Mouse (Mus musculus): Measurements from ENCODE around the gene Myof.

Gene Myof

DNA sequence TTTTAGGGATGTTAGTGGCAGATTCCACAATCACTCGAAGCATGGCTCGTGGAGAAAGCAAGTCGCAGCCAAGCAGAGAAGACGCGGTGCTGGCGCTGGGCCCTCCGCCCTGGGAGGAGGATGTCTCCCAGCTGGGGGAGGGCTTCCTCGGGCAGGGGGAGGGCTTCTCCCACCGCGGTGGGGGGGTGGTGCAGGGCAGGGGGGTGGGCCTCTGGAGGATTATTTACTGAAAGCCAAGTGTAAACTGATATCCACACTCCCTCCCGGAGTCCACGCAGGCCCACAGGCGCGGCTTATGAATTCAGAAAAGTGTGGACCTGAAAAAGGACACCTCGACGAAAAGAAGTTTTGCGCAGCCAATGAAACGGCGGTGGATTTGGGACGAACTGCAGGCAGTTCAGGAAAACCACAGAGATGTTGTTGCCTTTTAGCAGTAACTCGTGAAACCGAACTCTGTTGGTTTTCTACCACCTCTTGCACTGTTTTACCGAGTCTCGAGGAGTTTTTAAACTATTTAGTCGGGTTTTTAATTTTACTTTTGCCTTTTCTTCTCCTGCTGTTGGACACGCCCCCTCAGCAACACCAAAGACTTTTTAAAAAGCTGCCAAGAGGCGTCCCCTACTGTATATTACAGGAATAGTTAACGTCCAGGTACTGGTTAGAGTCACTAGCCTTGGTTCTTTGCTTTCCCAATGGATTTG lies at the start of gene Myof:
Myof (minus strand) TSS at position 297 of the 701 bp plus-strand sequence.
- peak; percentile 50 for DNase-seq

DNA sequence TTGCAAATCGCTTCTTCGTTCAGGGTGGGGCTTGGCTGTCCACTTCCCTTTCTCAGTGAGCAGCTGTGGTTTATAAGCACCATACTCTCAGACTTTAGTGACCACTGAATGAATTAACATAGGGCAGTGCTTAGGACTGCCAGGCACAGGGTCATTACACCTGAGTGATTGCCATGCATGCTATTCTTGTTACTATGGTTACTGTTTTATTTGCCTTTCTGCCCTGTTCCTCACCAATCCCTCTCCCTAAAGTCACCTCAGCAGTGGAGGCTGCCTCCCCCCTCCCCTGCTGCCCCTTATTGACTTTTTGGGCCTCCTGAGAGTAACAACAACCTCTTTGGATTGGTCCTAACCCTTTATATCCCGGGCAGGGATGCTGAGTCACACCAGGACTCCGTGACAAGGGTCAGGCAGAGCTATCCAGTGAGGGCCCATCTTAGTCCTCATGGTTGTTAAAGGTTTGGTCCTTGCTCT lies 48.2 kb upstream of the Myof start:
- DNase-seq = no peak

DNA sequence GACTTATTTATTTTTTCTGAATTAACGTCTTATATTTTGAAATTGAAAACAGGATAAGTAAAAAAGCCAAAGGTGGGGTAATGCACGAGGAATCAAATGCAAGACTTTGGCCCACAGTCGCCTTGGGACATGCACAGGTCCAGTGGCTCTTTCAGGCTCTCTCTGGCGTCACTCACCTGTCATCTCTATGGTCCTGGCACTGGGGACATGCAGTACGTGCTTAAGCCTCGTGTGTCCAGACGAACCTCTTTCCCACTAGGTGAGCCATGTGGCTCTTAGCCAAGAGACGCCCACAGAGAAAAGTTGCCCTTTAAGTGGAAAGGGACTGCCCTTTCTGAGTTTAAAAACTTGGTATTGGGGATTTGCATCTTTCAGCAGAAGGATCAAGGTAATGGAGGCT lies 46.0 kb upstream of the Myof start:
- no peak for DNase-seq

DNA sequence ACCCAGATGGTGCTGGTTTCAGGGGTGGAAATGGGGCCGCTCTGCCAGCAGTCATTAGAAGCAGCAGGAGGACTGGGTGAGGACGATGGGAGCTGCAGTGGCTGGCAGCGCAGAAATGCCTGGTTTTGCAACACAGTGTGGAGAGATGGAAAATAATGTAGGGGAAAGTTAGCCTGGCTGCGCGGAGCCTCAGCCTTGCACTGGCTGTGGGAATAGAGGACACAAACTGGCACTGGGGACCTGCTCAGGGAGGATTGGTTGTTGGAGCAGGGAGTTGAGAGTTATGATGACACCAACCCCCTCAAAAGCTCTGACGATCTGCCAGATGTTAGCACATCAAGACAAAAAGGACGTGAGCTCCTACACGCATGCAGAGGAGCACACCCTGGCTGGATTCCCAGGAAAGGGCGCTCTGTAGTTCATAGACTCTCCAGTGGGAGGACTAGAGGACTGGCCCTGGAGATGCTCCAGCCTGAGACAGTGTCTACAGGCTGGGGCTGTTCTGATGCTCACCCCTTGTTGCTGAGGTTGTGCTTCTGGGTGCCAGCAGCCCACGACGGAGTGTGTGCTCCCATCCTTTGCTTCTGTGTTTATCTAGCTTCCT lies 43.7 kb upstream of the Myof start:
- peak; percentile 57 for DNase-seq

DNA sequence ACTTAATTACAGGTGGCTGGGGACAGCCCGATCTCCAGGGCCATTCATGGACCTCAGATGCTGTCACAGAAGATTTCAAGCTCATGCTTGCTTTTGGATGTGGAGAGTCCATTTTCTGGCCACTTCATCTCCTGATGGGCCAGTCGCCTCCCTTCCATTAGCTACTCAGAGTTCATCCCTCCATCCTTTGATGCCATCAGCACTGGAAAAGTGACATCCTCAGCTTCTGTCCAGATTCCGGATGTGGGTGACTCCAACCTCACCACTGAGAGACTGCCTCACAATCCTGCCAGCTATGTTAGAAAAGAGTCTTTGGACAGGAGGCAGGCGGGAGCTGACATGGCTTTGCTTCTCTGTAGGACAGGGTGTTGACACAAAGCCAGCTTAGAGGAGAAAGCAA lies 42.5 kb upstream of the Myof start:
- DNase-seq = no peak

DNA sequence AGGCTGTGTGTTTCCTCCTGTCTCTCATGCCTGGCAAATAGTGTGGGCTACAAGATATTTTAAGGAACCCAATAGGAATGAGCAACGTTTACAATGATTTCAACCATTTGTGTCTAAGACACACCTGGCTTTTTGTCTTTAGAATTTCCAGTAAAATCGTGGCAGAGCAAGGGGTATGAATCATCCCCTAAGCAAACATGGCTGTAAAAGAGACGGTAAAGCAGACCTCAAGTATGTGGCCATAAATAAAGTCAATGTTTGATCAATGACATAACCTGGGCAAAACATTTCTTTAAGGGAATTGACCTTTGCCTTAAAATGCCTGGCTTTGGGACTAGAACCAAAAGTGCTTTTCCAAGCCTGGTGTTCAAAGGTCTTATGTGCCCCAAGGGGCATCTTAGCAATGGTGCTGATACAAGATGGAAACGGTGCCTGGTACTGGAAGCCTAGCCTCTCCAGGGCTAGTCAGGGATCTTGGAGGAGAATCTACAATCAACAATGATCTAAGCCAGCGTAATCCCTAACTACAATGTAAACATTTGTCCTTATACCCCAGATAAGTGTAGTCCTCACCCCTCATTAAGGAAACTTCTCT lies 39.7 kb upstream of the Myof start:
- DNase-seq = no peak

DNA sequence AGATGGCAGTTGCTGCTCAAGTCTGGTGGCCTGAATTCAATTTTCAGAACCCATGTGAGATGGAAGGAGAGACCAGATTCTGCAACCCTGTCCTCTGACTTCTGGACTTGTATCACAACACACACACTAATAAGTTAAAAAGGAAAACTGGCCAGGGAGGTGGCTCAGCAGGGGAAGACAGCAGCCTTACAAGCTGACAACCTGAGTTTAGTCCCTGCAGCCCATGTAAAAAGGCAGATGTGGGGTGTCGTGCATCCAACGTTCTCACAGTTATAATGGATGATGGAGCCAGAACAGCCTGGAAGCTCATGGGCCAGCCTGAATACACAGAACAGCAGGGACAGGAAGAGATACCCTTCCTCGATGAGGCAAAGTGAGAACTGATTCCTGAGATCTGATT lies 38.0 kb upstream of the Myof start:
- DNase-seq = no peak

DNA sequence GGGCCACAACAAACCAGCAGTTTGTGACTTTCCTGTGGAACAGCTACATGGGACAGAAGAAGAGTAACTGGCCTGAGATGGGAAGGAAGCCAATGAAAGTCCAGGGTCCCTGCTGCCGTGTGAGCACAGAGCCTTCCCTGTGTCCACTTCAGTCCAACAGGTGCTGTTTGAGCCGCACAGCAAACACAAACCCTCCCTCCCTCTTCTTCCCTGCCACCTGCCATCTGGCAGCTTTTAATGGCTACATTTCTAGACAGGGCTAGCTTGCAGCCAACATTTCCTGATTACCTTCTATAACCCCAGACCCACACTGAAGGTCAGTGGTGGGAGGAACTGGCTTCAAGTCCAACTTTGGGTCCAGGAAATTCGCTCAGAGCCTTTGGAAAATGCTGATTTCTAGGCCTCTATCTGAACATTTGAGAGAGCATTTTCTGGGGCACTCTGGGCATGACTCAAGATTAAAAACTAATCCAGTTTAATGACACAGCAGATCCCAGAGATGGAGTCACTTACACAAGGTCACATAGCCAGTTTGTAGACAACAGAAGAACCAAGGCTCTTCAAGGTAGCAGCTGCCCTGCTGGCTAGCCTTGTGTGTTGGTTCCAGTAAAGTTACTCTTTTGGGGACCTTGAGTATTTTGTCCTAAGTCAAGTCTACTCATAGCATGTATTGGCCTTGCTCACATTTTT lies 34.6 kb upstream of the Myof start:
- peak; percentile 24 for DNase-seq

DNA sequence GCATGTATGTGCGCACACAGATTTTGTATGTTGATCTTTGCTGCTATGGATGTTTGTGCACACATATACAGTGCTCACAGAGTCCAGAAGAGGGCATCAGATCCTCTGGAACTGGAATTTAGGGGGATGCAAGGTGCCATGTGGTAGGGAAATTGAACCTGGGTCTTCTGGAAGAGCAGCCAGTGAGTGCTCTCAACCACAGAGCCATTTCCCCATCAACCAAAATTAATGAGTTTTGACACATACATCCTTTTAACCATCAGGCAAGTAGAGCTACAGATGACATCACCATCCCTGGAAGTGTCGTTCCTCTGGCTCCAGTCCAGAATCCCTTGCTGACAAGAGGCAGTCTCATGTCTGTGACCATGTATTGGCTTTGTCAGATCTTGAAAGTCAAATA lies 32.9 kb upstream of the Myof start:
- DNase-seq = peak; percentile 64

DNA sequence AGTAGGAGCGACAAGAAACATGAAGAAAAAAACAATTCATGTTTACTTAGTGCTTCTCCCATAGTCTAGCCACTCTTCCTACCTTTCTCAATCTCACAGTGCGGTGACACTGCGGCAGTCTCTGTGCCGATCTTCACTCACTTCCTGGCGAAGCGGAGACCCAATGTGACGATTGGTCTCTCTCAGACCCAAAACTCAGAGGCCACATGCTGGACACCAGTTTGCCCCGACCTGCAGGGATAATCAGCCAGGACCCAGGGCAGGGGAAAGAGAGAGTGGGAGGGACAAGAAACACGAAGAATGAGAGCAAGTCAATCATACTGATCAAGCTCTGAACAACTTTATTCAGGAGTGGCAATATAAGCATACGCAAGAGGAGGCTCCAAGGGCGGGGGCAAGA lies 31.7 kb upstream of the Myof start:
- no peak for DNase-seq

DNA sequence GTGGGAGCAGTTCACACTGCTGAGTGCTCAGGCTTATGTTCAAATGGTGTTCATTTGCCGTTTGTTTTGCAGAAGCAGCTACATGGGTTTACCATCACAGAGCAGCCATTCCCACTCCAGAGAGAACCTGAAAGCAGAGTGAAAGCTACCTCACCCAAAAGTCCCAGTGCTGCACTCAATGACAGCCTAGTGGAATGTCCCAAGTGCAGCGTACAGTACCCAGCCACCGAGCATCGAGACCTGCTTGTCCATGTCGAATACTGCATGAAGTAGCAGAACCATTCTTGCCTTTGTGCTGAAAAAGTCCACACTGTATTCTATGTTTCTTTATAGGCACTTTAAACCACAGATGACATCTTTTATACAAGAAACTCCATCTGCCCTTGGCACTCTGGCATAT lies 29.8 kb upstream of the Myof start:
- no peak for DNase-seq

DNA sequence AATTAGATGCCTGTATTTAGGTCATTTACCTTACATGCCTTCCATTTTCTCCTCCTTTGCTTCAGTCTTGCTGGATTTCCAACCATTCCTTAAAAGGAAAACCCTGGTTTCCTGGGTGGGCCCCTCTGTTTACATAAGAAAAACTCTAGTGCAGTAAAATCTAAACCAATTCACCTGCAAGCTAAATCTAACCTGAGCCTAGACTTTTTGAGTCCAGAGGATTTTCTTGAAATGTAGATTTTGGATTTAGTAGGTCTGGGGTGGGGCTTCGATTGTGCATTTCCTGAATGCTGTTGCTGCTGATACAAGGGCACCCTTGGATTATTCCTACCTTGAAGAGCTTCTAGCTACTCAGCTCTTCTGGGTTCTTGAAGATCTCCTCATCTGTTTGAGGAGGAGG lies 20.7 kb upstream of the Myof start:
- no peak for DNase-seq

DNA sequence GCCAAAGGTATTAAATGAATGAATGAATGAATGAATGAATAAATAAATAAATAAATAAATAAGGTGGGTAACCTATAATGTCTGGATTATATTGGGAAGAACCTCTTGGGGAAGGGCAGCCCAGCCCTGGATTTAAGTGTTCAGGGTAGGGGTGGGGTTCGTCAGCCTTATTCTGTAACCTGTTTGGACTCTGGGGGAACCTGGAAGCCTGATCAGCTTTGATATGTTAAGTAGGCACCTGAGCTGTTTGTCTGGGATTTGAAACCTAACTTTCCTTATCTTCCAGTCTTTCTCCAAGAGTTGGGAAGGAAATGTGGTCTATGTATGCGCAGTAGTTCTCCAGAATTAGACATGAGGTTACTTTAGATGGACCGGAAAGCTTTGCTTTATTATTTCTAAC lies 19.8 kb upstream of the Myof start:
- DNase-seq = no peak

DNA sequence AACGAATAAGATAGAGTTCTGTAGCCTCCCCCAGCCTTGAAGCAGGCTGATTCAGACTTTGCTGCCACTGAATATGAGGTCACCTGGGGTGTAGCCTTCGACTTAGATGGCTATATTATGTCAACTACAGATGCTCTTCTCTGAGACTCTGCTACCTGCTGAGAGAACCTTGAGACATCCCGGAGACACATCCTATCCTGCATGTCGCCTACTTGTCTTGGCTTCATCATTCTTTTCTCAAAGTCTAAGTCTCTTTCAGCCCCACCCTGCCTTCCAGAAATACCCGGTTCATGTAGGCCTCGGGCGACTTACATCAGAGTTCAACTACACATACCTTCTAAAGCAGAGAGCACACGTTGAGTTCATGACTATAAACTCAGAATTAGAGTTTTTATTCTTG lies 13.6 kb upstream of the Myof start:
- DNase-seq = no peak

DNA sequence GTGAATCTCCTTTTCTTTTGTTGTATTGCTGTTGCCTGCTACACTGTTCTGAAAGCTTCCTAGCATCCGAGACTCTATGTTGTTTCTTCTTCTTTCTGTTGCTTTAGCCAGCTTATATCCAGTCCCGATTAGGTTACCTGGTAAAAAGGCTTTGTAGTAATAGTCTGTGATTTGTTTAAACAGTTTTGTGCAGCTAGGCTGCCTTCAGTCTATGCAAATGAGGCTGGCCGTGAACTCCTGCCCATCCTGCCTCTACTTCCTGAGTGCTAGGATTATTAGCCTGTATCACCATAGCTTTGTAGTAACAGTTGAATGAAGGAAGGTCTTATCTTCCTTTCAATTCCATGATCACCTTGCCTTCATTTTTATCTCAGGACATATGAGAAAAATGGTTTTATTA lies 12.9 kb upstream of the Myof start:
- no peak for DNase-seq

DNA sequence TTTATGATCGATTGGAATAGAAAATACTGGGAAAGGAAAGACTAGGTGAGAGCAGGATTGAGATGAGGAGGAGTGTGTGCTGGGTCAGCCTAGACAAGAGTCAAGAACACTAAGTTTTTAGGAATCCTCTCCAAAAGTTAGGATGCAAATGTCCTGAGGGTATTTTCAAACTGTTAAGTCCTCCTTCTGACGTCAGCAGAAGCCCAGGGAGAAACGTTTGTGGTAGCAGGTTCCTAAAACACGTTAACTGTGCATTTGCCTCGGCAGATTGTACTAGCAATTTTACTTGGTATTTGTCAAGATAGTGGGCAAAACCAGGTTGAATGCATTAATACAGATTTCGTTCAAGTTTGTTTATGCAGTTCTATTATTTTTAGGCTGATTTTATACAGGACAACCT lies 12.4 kb upstream of the Myof start:
- no peak for DNase-seq

DNA sequence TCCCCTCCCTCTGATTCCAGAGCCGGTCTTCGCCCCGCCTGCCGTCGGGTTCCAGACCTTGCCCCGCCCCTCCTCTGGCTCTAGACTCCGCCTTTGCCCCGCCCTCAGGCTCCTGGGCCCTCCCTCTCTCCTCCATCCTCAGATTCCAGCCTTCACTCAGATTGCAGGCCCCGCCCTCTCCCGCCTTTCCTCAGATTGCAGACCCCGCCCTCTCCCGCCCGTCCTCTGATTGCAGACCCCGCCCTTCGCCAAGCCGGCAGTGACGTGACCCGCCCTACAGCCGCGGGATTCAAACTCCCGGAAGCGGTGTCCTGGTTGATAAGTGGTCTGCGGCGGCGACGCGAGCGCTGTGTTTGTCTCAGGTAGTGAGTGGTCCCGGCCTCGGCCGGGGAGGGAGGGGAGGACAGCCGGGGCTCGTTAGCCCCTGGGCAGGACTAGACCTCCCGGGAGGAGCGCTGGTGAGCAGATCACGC lies 11.4 kb upstream of the Myof start, which contains the start of gene Cep55:
Cep55 (plus strand) TSS at position 292 of the 473 bp plus-strand sequence.
- DNase-seq = peak; percentile 99

DNA sequence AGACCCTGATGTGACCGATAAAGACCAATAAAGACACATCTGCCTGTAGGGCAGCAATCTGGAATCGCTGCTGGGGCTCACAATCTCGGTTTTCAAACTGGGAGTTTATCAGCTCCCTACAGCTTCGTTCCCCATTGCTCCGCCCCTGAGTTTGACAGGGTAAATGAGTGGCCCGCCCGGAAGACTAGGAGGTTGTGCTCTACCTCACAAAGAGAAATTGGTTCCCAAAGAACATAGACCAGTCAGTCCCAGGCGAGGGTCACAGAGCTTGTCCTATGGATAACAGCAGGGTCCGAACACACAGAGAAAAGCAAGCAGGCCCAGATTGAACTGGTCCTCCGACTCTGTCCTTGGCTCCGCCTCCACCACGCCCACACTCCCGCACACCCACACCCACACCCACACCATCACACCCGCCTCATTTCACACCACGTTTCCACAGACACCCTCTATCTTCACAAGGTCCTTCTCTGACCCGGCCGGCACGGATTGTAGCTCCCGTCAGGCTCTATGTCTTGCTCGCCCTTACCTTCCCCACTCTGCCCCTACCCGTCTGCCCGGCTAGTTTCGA lies 10.9 kb upstream of the Myof start:
- DNase-seq = no peak

DNA sequence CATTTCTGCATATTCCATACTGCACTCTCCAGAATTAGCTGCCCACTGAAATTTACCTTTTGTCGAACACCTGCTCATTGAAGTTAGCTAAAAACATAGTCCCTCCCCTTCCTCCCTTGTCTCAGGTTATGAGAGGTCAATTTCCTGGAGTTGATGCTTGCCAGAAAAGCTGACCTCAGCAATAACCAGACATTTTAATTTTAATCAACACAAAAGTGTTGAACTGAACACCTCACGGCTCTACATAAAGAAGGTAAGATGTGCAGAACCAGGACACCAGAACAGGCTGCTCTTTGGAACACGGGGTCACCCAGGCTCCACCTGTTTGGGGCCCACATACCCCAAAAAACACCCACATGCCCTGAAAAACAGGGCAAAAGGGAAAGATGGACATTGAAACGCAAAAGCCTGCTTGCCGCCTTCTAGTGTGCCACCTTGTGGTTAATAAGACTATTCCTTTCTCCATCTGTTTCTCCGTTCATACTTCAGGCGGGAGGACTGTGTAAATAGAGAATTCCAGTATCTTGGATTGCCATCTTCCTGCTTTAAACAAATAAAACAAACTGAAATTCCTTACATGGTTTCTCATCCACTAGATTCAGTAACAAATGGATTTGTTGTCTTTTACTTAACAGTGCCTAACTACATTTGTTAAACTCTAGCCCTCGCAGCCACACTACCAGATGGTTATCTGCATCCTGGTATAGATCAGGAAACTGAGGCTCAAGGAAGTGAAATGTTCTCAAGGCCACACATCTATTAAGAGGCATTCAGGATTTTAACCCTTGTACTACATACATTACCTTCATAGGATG lies 10.1 kb upstream of the Myof start:
- peak; percentile 68 for DNase-seq

DNA sequence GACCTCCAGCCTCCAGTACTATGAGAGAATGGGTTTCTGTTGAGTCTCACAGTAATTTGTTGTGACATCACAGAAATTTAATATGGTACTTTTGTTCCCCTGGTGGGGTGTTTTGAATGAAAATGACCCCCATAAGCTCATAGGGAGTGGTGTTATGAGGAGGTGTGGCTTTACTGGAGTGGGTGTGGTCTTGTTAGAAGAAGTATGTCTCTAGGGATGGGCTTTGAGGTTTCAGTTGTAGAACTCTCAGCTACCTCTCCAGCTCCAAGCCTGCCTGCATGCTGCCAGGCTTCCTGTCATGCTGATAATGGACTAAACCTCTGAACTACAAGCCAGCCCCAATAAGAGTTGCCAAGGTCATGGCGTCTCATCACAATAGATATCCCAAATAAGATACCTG lies 6.3 kb upstream of the Myof start:
- no peak for DNase-seq

DNA sequence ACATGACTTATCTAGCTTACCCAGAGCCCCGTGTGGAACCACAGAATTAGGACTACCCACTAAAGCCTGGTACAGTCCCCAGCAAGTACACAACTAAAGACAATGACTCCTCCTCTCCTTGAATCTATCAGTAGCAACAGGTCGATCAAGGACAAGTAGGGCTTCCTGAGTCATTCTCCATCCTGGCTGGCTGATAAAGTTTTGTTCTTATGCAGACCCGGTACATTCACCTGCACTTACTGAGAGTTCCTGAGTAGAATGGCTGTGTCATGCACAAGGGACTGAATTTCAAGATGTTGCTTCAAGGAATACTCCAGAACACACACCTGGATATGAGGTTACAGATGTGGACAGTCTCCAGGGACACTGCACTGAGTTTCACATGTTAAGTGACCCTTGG lies 1.8 kb upstream of the Myof start:
- DNase-seq = no peak

DNA sequence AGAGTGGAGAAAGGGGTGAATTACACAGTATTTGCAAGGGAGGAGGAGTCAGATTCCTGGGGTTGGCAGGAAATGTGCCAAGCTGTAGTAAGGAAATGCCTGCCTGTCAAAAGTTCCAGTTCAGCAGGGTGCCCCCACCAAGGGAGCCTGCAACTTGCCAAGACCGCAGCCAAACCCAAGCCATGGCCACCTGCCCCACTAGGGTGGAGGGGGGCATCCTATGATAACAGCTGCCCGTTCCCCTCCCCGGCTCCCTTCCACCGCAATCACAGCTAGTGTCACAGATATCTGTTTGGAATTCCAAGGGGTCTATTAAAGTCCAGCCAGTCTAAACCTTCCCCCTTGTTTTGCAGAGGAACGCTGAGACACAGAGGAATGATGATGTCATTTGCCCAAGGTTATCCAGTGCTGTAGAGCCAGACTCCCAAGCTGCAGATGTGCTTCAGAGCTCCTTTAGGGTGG lies 1.1 kb downstream of the Myof start:
- DNase-seq = peak; percentile 23
